Mouse (Mus musculus): ENCODE measurements around the gene Eif1ad. TPM values are rescaled to one million over a fixed set of nuclear protein-coding genes. Genes with fewer than 3 reads are reported as not detected.
A peak's percentile ranks its signal among the peaks of the same experiment; 100 is the strongest.
"Not testable (repeated sequence)": the region's sequence is repeated elsewhere in the genome, so short reads cannot be mapped to it uniquely, and the experiment has no call there.

The Eif1ad gene
- total RNA-seq, 2 experiments from 2014 or later = 20.5 to 24.2 TPM

GRCm38 (mm10) chr19:5372724-5373123 lies 6.2 kb downstream of the Eif1ad start:
- intact Hi-C loops (cut with DNase I) = no loop called here
- no peak for DNase-seq (ENCODE audit: low spot score in 2 of 2)

- intact Hi-C loops (cut with DNase I) = no loop called here
- DNase-seq (ENCODE audit: low spot score in 2 of 2) = no peak
Observed at GRCm38 (mm10) chr19:5374177-5374576, 7.6 kb downstream of the Eif1ad start.

GRCm38 (mm10) chr19:5374748-5375147 lies 8.2 kb downstream of the Eif1ad start:
- intact Hi-C loops (cut with DNase I) = no loop called here
- no peak for DNase-seq (ENCODE audit: low spot score in 2 of 2)

GRCm38 (mm10) chr19:5377446-5377845 lies 10.9 kb downstream of the Eif1ad start:
- DNase-seq (ENCODE audit: low spot score in 2 of 2) = no peak
- intact Hi-C loops (cut with DNase I) = no loop called here

- intact Hi-C loops (cut with DNase I) = no loop called here
- DNase-seq (ENCODE audit: low spot score in 2 of 2) = no peak
Observed at GRCm38 (mm10) chr19:5383326-5383725, 16.8 kb downstream of the Eif1ad start.

- DNase-seq (ENCODE audit: low spot score in 2 of 2) = no peak
- intact Hi-C loops (cut with DNase I) = no loop called here
Observed at GRCm38 (mm10) chr19:5384715-5385114, 18.2 kb downstream of the Eif1ad start.

- DNase-seq (ENCODE audit: low spot score in 2 of 2) = no peak
- intact Hi-C loops (cut with DNase I) = loop anchor here (1.0 kb wide), 1 partner anchor 22 kb away; the partner anchor contains the start of gene Eif1ad
Observed at GRCm38 (mm10) chr19:5388011-5388441, 21.5 kb downstream of the Eif1ad start.

- DNase-seq (ENCODE audit: low spot score in 2 of 2) = peak; percentile 95 to 96
- intact Hi-C loops (cut with DNase I) = loop anchor here (1.0 kb wide), 1 partner anchor 22 kb away; the partner anchor contains the start of gene Eif1ad
Observed at GRCm38 (mm10) chr19:5388588-5389242, 22.2 kb downstream of the Eif1ad start, which contains the start of gene Sart1. Gene Sart1 (minus strand): TSS chr19:5388703.

- intact Hi-C loops (cut with DNase I) = no loop called here
- no peak for DNase-seq (ENCODE audit: low spot score in 2 of 2)
Observed at GRCm38 (mm10) chr19:5389647-5390046, 23.1 kb downstream of the Eif1ad start.

GRCm38 (mm10) chr19:5390416-5390815 lies 23.9 kb downstream of the Eif1ad start:
- intact Hi-C loops (cut with DNase I) = no loop called here
- no peak for DNase-seq (ENCODE audit: low spot score in 2 of 2)

GRCm38 (mm10) chr19:5392892-5393291 lies 26.4 kb downstream of the Eif1ad start:
- no peak for DNase-seq (ENCODE audit: low spot score in 2 of 2)
- intact Hi-C loops (cut with DNase I) = no loop called here

- intact Hi-C loops (cut with DNase I) = no loop called here
- DNase-seq (ENCODE audit: low spot score in 2 of 2) = no peak
Observed at GRCm38 (mm10) chr19:5394168-5394567, 27.6 kb downstream of the Eif1ad start.

GRCm38 (mm10) chr19:5395371-5395770 lies 28.8 kb downstream of the Eif1ad start:
- intact Hi-C loops (cut with DNase I) = no loop called here
- no peak for DNase-seq (ENCODE audit: low spot score in 2 of 2)

GRCm38 (mm10) chr19:5401073-5401472 lies 34.5 kb downstream of the Eif1ad start:
- intact Hi-C loops (cut with DNase I); DNase-seq (ENCODE audit: low spot score in 2 of 2): not testable (repeated sequence)

- intact Hi-C loops (cut with DNase I) = no loop called here
- DNase-seq (ENCODE audit: low spot score in 2 of 2) = no peak
Observed at GRCm38 (mm10) chr19:5402293-5402692, 35.8 kb downstream of the Eif1ad start, which contains the start of gene Tsga10ip. Gene Tsga10ip (minus strand): TSS chr19:5402526.

GRCm38 (mm10) chr19:5405924-5406323 lies 39.4 kb downstream of the Eif1ad start:
- intact Hi-C loops (cut with DNase I) = no loop called here

GRCm38 (mm10) chr19:5406531-5407126 lies 40.1 kb downstream of the Eif1ad start:
- intact Hi-C loops (cut with DNase I) = not testable (repeated sequence)
- DNase-seq (ENCODE audit: low spot score in 2 of 2) = peak in 1 of 2 experiments; percentile 43

More at GRCm38 (mm10) chr19:5405924-5406323, 39.4 kb downstream of the Eif1ad start:
- DNase-seq (ENCODE audit: low spot score in 2 of 2) = no peak

GRCm38 (mm10) chr19:5407133-5407532 lies 40.6 kb downstream of the Eif1ad start:
- DNase-seq (ENCODE audit: low spot score in 2 of 2) = peak in 1 of 2 experiments; percentile 40

GRCm38 (mm10) chr19:5408057-5409001 lies 41.8 kb downstream of the Eif1ad start:
- intact Hi-C loops (cut with DNase I) = no loop called here
- DNase-seq (ENCODE audit: low spot score in 2 of 2) = no peak

More at GRCm38 (mm10) chr19:5407133-5407532, 40.6 kb downstream of the Eif1ad start:
- intact Hi-C loops (cut with DNase I) = no loop called here

GRCm38 (mm10) chr19:5409068-5409467 lies 42.5 kb downstream of the Eif1ad start:
- no peak for DNase-seq (ENCODE audit: low spot score in 2 of 2)
- intact Hi-C loops (cut with DNase I) = no loop called here

All from left cerebral cortex, postnatal 36 days (tissue).